Mouse (Mus musculus): ENCODE results near the gene Gm17018.

DNA sequence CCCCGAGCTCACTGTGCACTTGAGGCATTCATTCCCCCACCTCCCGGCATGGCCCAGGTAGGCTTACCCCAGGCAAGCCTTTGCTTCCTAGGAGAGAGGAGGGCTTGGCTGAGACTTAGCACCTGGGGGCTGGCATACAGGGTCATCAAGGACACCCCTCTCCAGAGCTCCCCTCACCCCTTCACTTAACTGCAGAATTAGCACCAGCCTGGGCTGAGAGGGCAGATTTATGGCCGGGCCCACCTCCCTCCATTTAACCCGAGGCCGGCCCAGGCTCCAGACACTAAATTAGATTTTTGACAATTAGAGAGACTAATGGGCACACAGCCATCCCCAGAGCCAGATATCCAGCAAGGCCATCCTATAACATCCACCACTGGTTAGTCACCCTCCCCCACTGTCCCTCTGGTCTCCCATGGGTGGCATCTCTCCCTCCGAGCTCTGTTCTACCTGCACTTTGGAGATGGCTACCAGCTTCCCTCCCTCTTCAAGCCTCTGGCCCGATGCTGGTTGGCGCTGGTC lies 25.1 kb upstream of the Gm17018 start:
- no peak for TF ChIP-seq CTCF (IDR thresholded peaks at IDR 0.05; ENCODE audit: control insufficient read depth, insufficient read depth, insufficient replicate concordance, low read depth, low read length)
- TF ChIP-seq POLR2A (IDR thresholded peaks at IDR 0.05; ENCODE audit: control insufficient read depth, low read depth, low read length): no peak

Measured in testis, adult 2 months (tissue).